Mouse (Mus musculus) heart, embryonic 13.5 days (tissue): ENCODE measurements around the gene Carm1. TPM values are rescaled to one million over a fixed set of nuclear protein-coding genes. Genes with fewer than 3 reads are reported as not detected.
A peak's percentile ranks its signal among the peaks of the same experiment; 100 is the strongest.

Experiments used
- ATAC-seq: fragments of 200-750 bp; cut with Nextera tagmentation; 2 replicates; pipeline ENCODE4 v1.8.0; 2017; ENCODE audit warnings: moderate TSS enrichment; ENCODE audit not compliant: insufficient number of reproducible peaks, low FRiP score, low TSS enrichment; ENCODE audit errors: extremely low read depth
- H3K27ac ChIP-seq: fragments of 300-500 bp; sonication (generic); replicated peaks from 2 replicates; pipeline ENCODE4 v1.5.1; 2015; ENCODE audit warnings: moderate library complexity, mild to moderate bottlenecking, inconsistent platforms
- H3K27me3 ChIP-seq: fragments of 300-500 bp; sonication (generic); replicated peaks from 2 replicates; pipeline ENCODE4 v1.6.1; 2015; ENCODE audit warnings: mild to moderate bottlenecking, inconsistent platforms
- H3K36me3 ChIP-seq: fragments of 300-500 bp; sonication (generic); 2 replicates; pipeline ENCODE4 v1.6.1; 2015; ENCODE audit warnings: mild to moderate bottlenecking, inconsistent platforms
- H3K4me1 ChIP-seq: fragments of 300-500 bp; sonication (generic); 2 replicates; pipeline ENCODE4 v1.6.1; 2015; ENCODE audit warnings: inconsistent platforms
- H3K4me2 ChIP-seq: fragments of 300-500 bp; sonication (generic); 2 replicates; pipeline ENCODE4 v1.6.1; 2015; ENCODE audit warnings: inconsistent platforms, mild to moderate bottlenecking, moderate library complexity
- H3K4me3 ChIP-seq: fragments of 300-500 bp; sonication (generic); 2 replicates; pipeline ENCODE4 v1.5.1; 2015; ENCODE audit warnings: moderate library complexity, mild to moderate bottlenecking, inconsistent platforms
- H3K9ac ChIP-seq: fragments of 300-500 bp; sonication (generic); 2 replicates; pipeline ENCODE4 v1.6.1; 2015; ENCODE audit warnings: inconsistent platforms, mild to moderate bottlenecking, moderate library complexity
- H3K9me3 ChIP-seq: fragments of 300-500 bp; sonication (generic); 2 replicates; pipeline ENCODE4 v1.6.1; 2016; ENCODE audit warnings: inconsistent platforms
- WGBS: fragments of 180-500 bp; shearing (Covaris S2); methylation state at CpG from one replicate; pipeline ENCODE4 v1.1.7; 2015; ENCODE audit warnings: mixed read lengths; 5-methylcytosine and 5-hydroxymethylcytosine counted together
- polyA plus RNA-seq: library from polyadenylated mRNA; unstranded; fragments of >200 nt; fragmentation: Nextera tagmentation; extraction: Ambion mirVana; gene quantifications from 2 replicates; pipeline ENCODE4 v1.2.1, GENCODE M21; 2015

The Carm1 gene
- polyA plus RNA-seq, 1 experiment from 2014 or later: 25.9 TPM

GRCm38 (mm10) chr9:21617066-21617465 lies 70.4 kb downstream of the Carm1 start:
- H3K4me2 ChIP-seq: peak overlapping the region; percentile 78
- 10% methylated on average over 10 of the region's 10 CpGs for WGBS
- H3K4me3 ChIP-seq: peak overlapping the region; percentile 74
- H3K9ac ChIP-seq: peak overlapping the region; percentile 93
- H3K36me3 ChIP-seq: peaks cover 14% of the 10 kb centered on the region; the same call in 1 of the 2 replicates
- no peaks in the 10 kb centered on the region for H3K9me3 ChIP-seq
- no peaks in the 10 kb centered on the region for H3K27me3 ChIP-seq
- peaks cover 26% of the 10 kb centered on the region for H3K4me1 ChIP-seq
- peak overlapping the region; percentile 94 for H3K27ac ChIP-seq
- ATAC-seq: no peak

GRCm38 (mm10) chr9:21620229-21620628 lies 73.5 kb downstream of the Carm1 start:
- Histone ChIP-seq H3K27ac (no peak overlapping the region), H3K4me2 (no peak overlapping the region), H3K9me3 (no peaks in the 10 kb centered on the region), H3K36me3 (peaks cover 18% of the 10 kb centered on the region; the same call in 1 of the 2 replicates), H3K9ac (no peak overlapping the region), H3K4me1 (peaks cover 36% of the 10 kb centered on the region), H3K4me3 (no peak overlapping the region), H3K27me3 (no peaks in the 10 kb centered on the region)
- no peak for ATAC-seq
- WGBS: 87% methylated on average over 4 of the region's 4 CpGs

GRCm38 (mm10) chr9:21622676-21623075 lies 76.0 kb downstream of the Carm1 start:
- 88% methylated on average over 1 of the region's 1 CpGs for WGBS
- ATAC-seq: no peak

GRCm38 (mm10) chr9:21625342-21626339 lies 78.9 kb downstream of the Carm1 start:
- Histone ChIP-seq H3K4me2 (no peak overlapping the region), H3K9ac (no peak overlapping the region), H3K36me3 (peaks cover 12% of the 10 kb centered on the region; the same call in 1 of the 2 replicates), H3K27me3 (no peaks in the 10 kb centered on the region), H3K9me3 (no peaks in the 10 kb centered on the region), H3K27ac (no peak overlapping the region), H3K4me1 (peaks cover 27% of the 10 kb centered on the region), H3K4me3 (no peak overlapping the region)
- no peak for ATAC-seq
- WGBS: 83% methylated on average over 10 of the region's 10 CpGs

More at GRCm38 (mm10) chr9:21622676-21623075, 76.0 kb downstream of the Carm1 start:
- Histone ChIP-seq H3K9ac (no peak overlapping the region), H3K4me2 (no peak overlapping the region), H3K27me3 (no peaks in the 10 kb centered on the region), H3K36me3 (peaks cover 20% of the 10 kb centered on the region; the same call in 1 of the 2 replicates), H3K9me3 (no peaks in the 10 kb centered on the region), H3K4me3 (no peak overlapping the region), H3K27ac (no peak overlapping the region), H3K4me1 (peaks cover 39% of the 10 kb centered on the region)

GRCm38 (mm10) chr9:21626571-21626970 lies 79.9 kb downstream of the Carm1 start:
- H3K9me3 ChIP-seq: no peaks in the 10 kb centered on the region
- H3K4me3 ChIP-seq: no peak overlapping the region
- H3K27me3 ChIP-seq: no peaks in the 10 kb centered on the region
- 0 out of 2 replicates have a peak, but pooled peaks cover 13% of the 10 kb centered on the region for H3K36me3 ChIP-seq
- H3K27ac ChIP-seq: no peak overlapping the region
- no peak overlapping the region for H3K9ac ChIP-seq
- ATAC-seq: no peak
- peaks cover 27% of the 10 kb centered on the region for H3K4me1 ChIP-seq
- no peak overlapping the region for H3K4me2 ChIP-seq

- H3K27me3 ChIP-seq: no peaks in the 10 kb centered on the region
- no peak for ATAC-seq
- H3K9me3 ChIP-seq: no peaks in the 10 kb centered on the region
- H3K4me1 ChIP-seq: peaks cover 33% of the 10 kb centered on the region
- H3K4me2 ChIP-seq: no peak overlapping the region
- H3K4me3 ChIP-seq: no peak overlapping the region
- no peak overlapping the region for H3K27ac ChIP-seq
- H3K9ac ChIP-seq: no peak overlapping the region
- 0 out of 2 replicates have a peak, but pooled peaks cover 12% of the 10 kb centered on the region for H3K36me3 ChIP-seq
- 74% methylated on average over 5 of the region's 5 CpGs for WGBS
Observed at GRCm38 (mm10) chr9:21627145-21627795, 80.6 kb downstream of the Carm1 start.

- H3K9ac ChIP-seq: no peak overlapping the region
- no peak for ATAC-seq
- H3K36me3 ChIP-seq: peaks cover 42% of the 10 kb centered on the region
- no peak overlapping the region for H3K27ac ChIP-seq
- H3K27me3 ChIP-seq: no peaks in the 10 kb centered on the region
- no peaks in the 10 kb centered on the region for H3K9me3 ChIP-seq
- peaks cover 34% of the 10 kb centered on the region for H3K4me1 ChIP-seq
- H3K4me2 ChIP-seq: no peak overlapping the region
- H3K4me3 ChIP-seq: no peak overlapping the region
- WGBS: 70% methylated on average over 3 of the region's 3 CpGs
Observed at GRCm38 (mm10) chr9:21630673-21631072, 84.0 kb downstream of the Carm1 start.

- no peak overlapping the region for H3K4me2 ChIP-seq
- no peaks in the 10 kb centered on the region for H3K27me3 ChIP-seq
- peaks cover 30% of the 10 kb centered on the region for H3K4me1 ChIP-seq
- WGBS: 78% methylated on average over 3 of the region's 3 CpGs
- no peak for ATAC-seq
- no peak overlapping the region for H3K4me3 ChIP-seq
- no peaks in the 10 kb centered on the region for H3K9me3 ChIP-seq
- 0 out of 2 replicates have a peak overlapping the region, but pooled peaks have one; percentile 37 for H3K9ac ChIP-seq
- H3K27ac ChIP-seq: no peak overlapping the region
- peaks cover 64% of the 10 kb centered on the region for H3K36me3 ChIP-seq
Observed at GRCm38 (mm10) chr9:21633106-21633505, 86.4 kb downstream of the Carm1 start.

- Histone ChIP-seq H3K27ac (no peak overlapping the region), H3K4me2 (no peak overlapping the region), H3K36me3 (peaks cover 89% of the 10 kb centered on the region), H3K9me3 (no peaks in the 10 kb centered on the region), H3K27me3 (no peaks in the 10 kb centered on the region), H3K9ac (no peak overlapping the region), H3K4me3 (no peak overlapping the region), H3K4me1 (peaks cover 30% of the 10 kb centered on the region)
- no peak for ATAC-seq
- WGBS: 31% methylated on average over 7 of the region's 7 CpGs
Observed at GRCm38 (mm10) chr9:21635639-21636038, 88.9 kb downstream of the Carm1 start.

- no peak overlapping the region for H3K27ac ChIP-seq
- H3K27me3 ChIP-seq: no peaks in the 10 kb centered on the region
- no peak overlapping the region for H3K4me2 ChIP-seq
- no peak overlapping the region for H3K4me3 ChIP-seq
- H3K9ac ChIP-seq: no peak overlapping the region
- 95% methylated on average over 11 of the region's 11 CpGs for WGBS
- no peak for ATAC-seq
- H3K4me1 ChIP-seq: peaks cover 20% of the 10 kb centered on the region
- peaks cover 100% of the 10 kb centered on the region for H3K36me3 ChIP-seq
- no peaks in the 10 kb centered on the region for H3K9me3 ChIP-seq
Observed at GRCm38 (mm10) chr9:21639031-21639430, 92.3 kb downstream of the Carm1 start.
